Mouse (Mus musculus): Measurements from ENCODE around the gene Cep152. TPM values are rescaled to one million over a fixed set of nuclear protein-coding genes. Genes with fewer than 3 reads are reported as not detected.

Gene Cep152
- polyA plus RNA-seq, 1 experiment from 2014 or later: 4.2 TPM

- Histone ChIP-seq H3K4me1 (ENCODE audit: control insufficient read depth, insufficient read depth, low read length) (no peaks in the 10 kb centered on the region), H3K4me2 (ENCODE audit: low read depth, low read length) (no peak overlapping the region), H3K4me3 (ENCODE audit: low read length) (no peak overlapping the region), H3K36me3 (ENCODE audit: control insufficient read depth, insufficient read depth) (no peaks in the 10 kb centered on the region), H3K9ac (ENCODE audit: low read length) (no peak overlapping the region), H3K27me3 (ENCODE audit: control insufficient read depth, insufficient read depth, low read length) (no peaks in the 10 kb centered on the region), H3K27ac (ENCODE audit: low read length) (no peak overlapping the region), H3K9me3 (replicated peaks; ENCODE audit: control insufficient read depth, low read length) (no peaks in the 10 kb centered on the region)
- no peak for ATAC-seq (replicated peaks; ENCODE audit: extremely low read depth, insufficient read depth, low FRiP score)
- 92% methylated on average over 6 of the region's 6 CpGs for WGBS
Measured at GRCm38 (mm10) chr2:125644912-125645311, 20.0 kb upstream of the Cep152 start.

- Histone ChIP-seq H3K4me1 (ENCODE audit: control insufficient read depth, insufficient read depth, low read length) (no peaks in the 10 kb centered on the region), H3K4me3 (ENCODE audit: low read length) (no peak overlapping the region)
Measured at GRCm38 (mm10) chr2:125637331-125637730, 12.4 kb upstream of the Cep152 start.

DNA sequence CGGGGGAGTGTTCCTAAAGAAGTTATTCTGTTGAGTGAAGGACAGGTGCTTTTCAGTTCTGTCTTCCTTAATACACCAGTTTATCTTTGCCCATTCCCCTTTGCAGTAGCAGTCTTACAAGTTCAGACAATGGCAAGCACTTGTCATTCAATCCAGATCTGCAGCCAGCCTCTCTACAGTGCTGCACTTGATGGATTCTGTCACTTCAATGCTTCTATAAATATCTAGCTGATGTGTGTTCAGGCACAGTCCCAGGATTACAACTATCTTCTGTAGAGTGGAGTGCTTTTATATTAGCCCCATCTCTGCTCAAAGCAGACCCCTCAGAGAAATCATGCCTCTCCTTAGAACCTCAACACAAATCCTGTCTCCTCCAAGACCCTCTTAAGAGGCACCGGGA lies 5.1 kb upstream of the Cep152 start:
- Histone ChIP-seq H3K4me3 (ENCODE audit: low read length) (no peak overlapping the region), H3K9me3 (replicated peaks; ENCODE audit: control insufficient read depth, low read length) (no peaks in the 10 kb centered on the region), H3K4me2 (ENCODE audit: low read depth, low read length) (no peak overlapping the region), H3K9ac (ENCODE audit: low read length) (no peak overlapping the region), H3K4me1 (ENCODE audit: control insufficient read depth, insufficient read depth, low read length) (peaks cover 14% of the 10 kb centered on the region), H3K36me3 (ENCODE audit: control insufficient read depth, insufficient read depth) (no peaks in the 10 kb centered on the region), H3K27ac (ENCODE audit: low read length) (peak overlapping the region; percentile 76), H3K27me3 (ENCODE audit: control insufficient read depth, insufficient read depth, low read length) (no peaks in the 10 kb centered on the region)
- peak; percentile 41; the same call in 1 of the 2 replicates for ATAC-seq (replicated peaks; ENCODE audit: extremely low read depth, insufficient read depth, low FRiP score)
- WGBS: 48% methylated on average over 2 of the region's 2 CpGs

More at GRCm38 (mm10) chr2:125637331-125637730, 12.4 kb upstream of the Cep152 start:
- no peak overlapping the region for H3K9ac ChIP-seq (ENCODE audit: low read length)
- H3K27me3 ChIP-seq (ENCODE audit: control insufficient read depth, insufficient read depth, low read length): no peaks in the 10 kb centered on the region
- WGBS: 72% methylated on average over 7 of the region's 7 CpGs
- no peak for ATAC-seq (replicated peaks; ENCODE audit: extremely low read depth, insufficient read depth, low FRiP score)
- no peaks in the 10 kb centered on the region for H3K9me3 ChIP-seq (replicated peaks; ENCODE audit: control insufficient read depth, low read length)
- no peaks in the 10 kb centered on the region for H3K36me3 ChIP-seq (ENCODE audit: control insufficient read depth, insufficient read depth)
- H3K4me2 ChIP-seq (ENCODE audit: low read depth, low read length): no peak overlapping the region
- no peak overlapping the region for H3K27ac ChIP-seq (ENCODE audit: low read length)

- WGBS: 38% methylated on average over 6 of the region's 6 CpGs
Measured at GRCm38 (mm10) chr2:125628487-125628886, 3.6 kb upstream of the Cep152 start.

DNA sequence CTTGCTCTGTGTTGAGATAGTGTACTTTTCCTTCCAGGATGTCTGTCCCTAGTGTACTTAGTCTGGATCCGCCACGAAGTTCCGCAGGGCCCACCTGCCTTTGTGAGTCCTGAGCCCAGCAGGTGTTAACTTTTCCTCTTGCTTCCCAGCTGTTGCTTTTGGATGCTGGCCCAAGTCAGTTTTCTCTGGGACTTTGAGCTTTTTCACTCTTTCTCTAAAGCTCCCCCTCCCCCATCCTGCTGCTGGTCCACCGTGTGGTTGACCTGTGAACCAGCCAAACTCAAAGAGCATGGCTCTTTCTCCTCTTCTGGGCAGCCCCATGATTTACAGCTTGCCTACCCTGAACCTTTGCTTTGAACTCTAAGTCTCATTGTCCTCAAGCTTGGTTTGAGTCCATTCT lies 1.6 kb upstream of the Cep152 start:
- no peak overlapping the region for H3K4me2 ChIP-seq (ENCODE audit: low read depth, low read length)
- H3K27ac ChIP-seq (ENCODE audit: low read length): no peak overlapping the region
- no peak overlapping the region for H3K4me3 ChIP-seq (ENCODE audit: low read length)
- peaks cover 28% of the 10 kb centered on the region for H3K4me1 ChIP-seq (ENCODE audit: control insufficient read depth, insufficient read depth, low read length)
- H3K9ac ChIP-seq (ENCODE audit: low read length): no peak overlapping the region
- H3K9me3 ChIP-seq (replicated peaks; ENCODE audit: control insufficient read depth, low read length): no peaks in the 10 kb centered on the region
- ATAC-seq (replicated peaks; ENCODE audit: extremely low read depth, insufficient read depth, low FRiP score): no peak
- H3K36me3 ChIP-seq (ENCODE audit: control insufficient read depth, insufficient read depth): no peaks in the 10 kb centered on the region
- 86% methylated on average over 4 of the region's 4 CpGs for WGBS
- no peaks in the 10 kb centered on the region for H3K27me3 ChIP-seq (ENCODE audit: control insufficient read depth, insufficient read depth, low read length)

More at GRCm38 (mm10) chr2:125628487-125628886, 3.6 kb upstream of the Cep152 start:
- H3K27me3 ChIP-seq (ENCODE audit: control insufficient read depth, insufficient read depth, low read length): no peaks in the 10 kb centered on the region
- H3K36me3 ChIP-seq (ENCODE audit: control insufficient read depth, insufficient read depth): no peaks in the 10 kb centered on the region
- peak overlapping the region; percentile 55; the same call in 1 of the 2 replicates for H3K27ac ChIP-seq (ENCODE audit: low read length)
- H3K4me1 ChIP-seq (ENCODE audit: control insufficient read depth, insufficient read depth, low read length): peaks cover 23% of the 10 kb centered on the region
- H3K4me2 ChIP-seq (ENCODE audit: low read depth, low read length): no peak overlapping the region
- H3K4me3 ChIP-seq (ENCODE audit: low read length): no peak overlapping the region
- no peak for ATAC-seq (replicated peaks; ENCODE audit: extremely low read depth, insufficient read depth, low FRiP score)
- no peaks in the 10 kb centered on the region for H3K9me3 ChIP-seq (replicated peaks; ENCODE audit: control insufficient read depth, low read length)
- no peak overlapping the region for H3K9ac ChIP-seq (ENCODE audit: low read length)

GRCm38 (mm10) chr2:125624127-125624685 lies 707 bp downstream of the Cep152 start:
- peaks cover 26% of the 10 kb centered on the region for H3K4me1 ChIP-seq (ENCODE audit: control insufficient read depth, insufficient read depth, low read length)
- H3K4me3 ChIP-seq (ENCODE audit: low read length): peak overlapping the region; percentile 95
- peak overlapping the region; percentile 66 for H3K4me2 ChIP-seq (ENCODE audit: low read depth, low read length)
- no peak for ATAC-seq (replicated peaks; ENCODE audit: extremely low read depth, insufficient read depth, low FRiP score)
- no peaks in the 10 kb centered on the region for H3K27me3 ChIP-seq (ENCODE audit: control insufficient read depth, insufficient read depth, low read length)
- peak overlapping the region; percentile 91 for H3K9ac ChIP-seq (ENCODE audit: low read length)
- peak overlapping the region; percentile 76 for H3K27ac ChIP-seq (ENCODE audit: low read length)
- WGBS: 6% methylated on average over 9 of the region's 9 CpGs
- no peaks in the 10 kb centered on the region for H3K9me3 ChIP-seq (replicated peaks; ENCODE audit: control insufficient read depth, low read length)
- peaks cover 7% of the 10 kb centered on the region for H3K36me3 ChIP-seq (ENCODE audit: control insufficient read depth, insufficient read depth)

GRCm38 (mm10) chr2:125623211-125623610 lies 1.7 kb downstream of the Cep152 start:
- Histone ChIP-seq H3K27ac (ENCODE audit: low read length) (no peak overlapping the region), H3K27me3 (ENCODE audit: control insufficient read depth, insufficient read depth, low read length) (no peaks in the 10 kb centered on the region), H3K9me3 (replicated peaks; ENCODE audit: control insufficient read depth, low read length) (no peaks in the 10 kb centered on the region), H3K4me2 (ENCODE audit: low read depth, low read length) (peak overlapping the region; percentile 66), H3K4me1 (ENCODE audit: control insufficient read depth, insufficient read depth, low read length) (peaks cover 21% of the 10 kb centered on the region), H3K9ac (ENCODE audit: low read length) (no peak overlapping the region), H3K4me3 (ENCODE audit: low read length) (no peak overlapping the region), H3K36me3 (ENCODE audit: control insufficient read depth, insufficient read depth) (peaks cover 13% of the 10 kb centered on the region)
- 87% methylated on average over 15 of the region's 15 CpGs for WGBS
- no peak for ATAC-seq (replicated peaks; ENCODE audit: extremely low read depth, insufficient read depth, low FRiP score)

DNA sequence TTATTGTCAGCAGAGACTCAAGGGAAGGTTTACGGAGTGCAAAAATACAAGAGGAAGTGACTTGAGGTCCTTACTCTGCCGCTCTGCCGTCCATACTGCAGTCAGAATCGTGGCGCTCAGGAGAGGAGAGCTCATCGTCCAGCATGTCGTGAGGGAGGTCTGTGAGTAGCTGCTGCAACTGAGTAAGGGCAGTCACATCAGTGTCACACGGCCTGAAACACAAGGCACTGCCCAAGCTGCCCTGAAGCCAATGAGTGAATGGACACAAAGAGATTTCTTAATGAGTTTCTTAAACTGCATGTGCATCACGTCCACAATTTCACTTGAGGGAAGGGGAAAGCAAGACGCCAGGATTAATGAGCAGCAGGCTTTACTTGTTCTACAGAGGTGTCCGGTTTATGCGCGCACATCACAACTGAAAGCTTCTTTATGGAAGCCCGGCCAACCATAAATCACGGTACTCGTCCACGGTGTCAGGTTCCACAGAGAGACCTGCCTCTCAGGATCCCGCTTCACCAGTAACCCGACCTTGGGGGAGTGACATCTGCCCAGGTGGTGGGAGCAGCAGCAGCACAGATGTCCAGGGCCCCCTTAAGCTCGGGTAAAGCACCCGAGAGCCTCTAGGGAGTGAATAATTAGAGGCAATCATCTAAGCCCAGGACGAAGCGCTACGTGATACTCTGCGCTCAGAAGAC lies 4.6 kb downstream of the Cep152 start:
- ATAC-seq (replicated peaks; ENCODE audit: extremely low read depth, insufficient read depth, low FRiP score): no peak
- Histone ChIP-seq H3K27ac (ENCODE audit: low read length) (no peak overlapping the region), H3K4me1 (ENCODE audit: control insufficient read depth, insufficient read depth, low read length) (peaks cover 16% of the 10 kb centered on the region), H3K9me3 (replicated peaks; ENCODE audit: control insufficient read depth, low read length) (no peaks in the 10 kb centered on the region), H3K36me3 (ENCODE audit: control insufficient read depth, insufficient read depth) (peaks cover 26% of the 10 kb centered on the region), H3K4me2 (ENCODE audit: low read depth, low read length) (no peak overlapping the region), H3K27me3 (ENCODE audit: control insufficient read depth, insufficient read depth, low read length) (no peaks in the 10 kb centered on the region), H3K9ac (ENCODE audit: low read length) (no peak overlapping the region), H3K4me3 (ENCODE audit: low read length) (no peak overlapping the region)
- 81% methylated on average over 25 of the region's 25 CpGs for WGBS

GRCm38 (mm10) chr2:125615858-125616424 lies 9.0 kb downstream of the Cep152 start:
- WGBS: 78% methylated on average over 8 of the region's 8 CpGs
- H3K4me2 ChIP-seq (ENCODE audit: low read depth, low read length): no peak overlapping the region
- no peaks in the 10 kb centered on the region for H3K27me3 ChIP-seq (ENCODE audit: control insufficient read depth, insufficient read depth, low read length)
- no peaks in the 10 kb centered on the region for H3K4me1 ChIP-seq (ENCODE audit: control insufficient read depth, insufficient read depth, low read length)
- H3K9ac ChIP-seq (ENCODE audit: low read length): no peak overlapping the region
- peaks cover 46% of the 10 kb centered on the region for H3K36me3 ChIP-seq (ENCODE audit: control insufficient read depth, insufficient read depth)
- no peaks in the 10 kb centered on the region for H3K9me3 ChIP-seq (replicated peaks; ENCODE audit: control insufficient read depth, low read length)
- ATAC-seq (replicated peaks; ENCODE audit: extremely low read depth, insufficient read depth, low FRiP score): no peak
- H3K4me3 ChIP-seq (ENCODE audit: low read length): no peak overlapping the region
- no peak overlapping the region for H3K27ac ChIP-seq (ENCODE audit: low read length)

All from heart, embryonic 16.5 days (tissue).